Mouse (Mus musculus) CH12.LX (cell line): ENCODE results near the gene Grin3b. TPM values are rescaled to one million over a fixed set of nuclear protein-coding genes. Genes with fewer than 3 reads are reported as not detected.
A peak's percentile ranks its signal among the peaks of the same experiment; 100 is the strongest.

ENCODE experiments used
- DNase-seq: peaks from one replicate; pipeline ENCODE4 v3.0.0-alpha.2; 2013; ENCODE audit errors: extremely low read depth
- H3K27ac ChIP-seq: 2 replicates; pipeline ENCODE4 v1.5.1; 2012; ENCODE audit warnings: low read depth, mild to moderate bottlenecking, control low read depth, moderate library complexity; ENCODE audit not compliant: insufficient read depth
- H3K27me3 ChIP-seq: replicated peaks from 2 replicates; pipeline ENCODE3; 2012; ENCODE audit warnings: inconsistent platforms
- H3K36me3 ChIP-seq, 2 experiments: replicated peaks in 1 of 2; 2 replicates each; pipeline versions ENCODE3 to v1.6.1; 2012; ENCODE audit warnings: inconsistent platforms in 1 of 2, low read length in 1 of 2, mild to moderate bottlenecking in 1 of 2, mixed read lengths in 1 of 2, moderate library complexity in 1 of 2; ENCODE audit not compliant: control insufficient read depth in 1 of 2, insufficient read depth in 1 of 2
- H3K4me1 ChIP-seq, 2 experiments: 2 replicates each; pipeline ENCODE4 v1.6.1; 2012; ENCODE audit warnings: inconsistent platforms in 1 of 2, moderate library complexity in 1 of 2; ENCODE audit not compliant: insufficient read depth in 2 of 2, control insufficient read depth in 1 of 2
- H3K4me2 ChIP-seq: 2 replicates; pipeline ENCODE4 v1.6.1; 2012; ENCODE audit warnings: low read depth, mild to moderate bottlenecking, control low read depth; ENCODE audit not compliant: poor library complexity, insufficient read depth, severe bottlenecking
- H3K4me3 ChIP-seq, 3 experiments: fragments of 150-350 bp in 1 of 3; sonication (generic) in 1 of 3; replicated peaks in 1 of 3; 2 replicates each; pipeline versions ENCODE3 to v1.5.1; 2011 to 2012; ENCODE audit warnings: low read depth in 2 of 3, low read length in 2 of 3, mild to moderate bottlenecking in 2 of 3, moderate library complexity in 2 of 3, control low read depth in 1 of 3, improper control_type of control experiment in 1 of 3, inconsistent platforms in 1 of 3, mixed read lengths in 1 of 3; ENCODE audit not compliant: poor library complexity in 1 of 3
- H3K79me2 ChIP-seq: replicated peaks from 2 replicates; pipeline ENCODE4 v1.6.1; 2012; ENCODE audit warnings: mild to moderate bottlenecking, moderate library complexity; ENCODE audit not compliant: control insufficient read depth, poor library complexity, insufficient read depth, severe bottlenecking; ENCODE audit errors: extremely low read depth
- H3K9ac ChIP-seq: 2 replicates; pipeline ENCODE4 v1.6.1; 2012; ENCODE audit warnings: low read depth, mild to moderate bottlenecking, control low read depth, moderate library complexity; ENCODE audit not compliant: insufficient read depth
- H3K9me3 ChIP-seq: replicated peaks from 2 replicates; pipeline ENCODE3; 2012; ENCODE audit warnings: low read length, inconsistent platforms, mixed read lengths
- BHLHE40 ChIP-seq: IDR thresholded peaks from 2 replicates; pipeline ENCODE4 v1.6.1; 2011; ENCODE audit warnings: mild to moderate bottlenecking, low read depth, low read length, improper control_type of control experiment
- CHD1 ChIP-seq: IDR thresholded peaks from 2 replicates; pipeline ENCODE4 v1.6.1; 2012; ENCODE audit warnings: low read depth, low read length, improper control_type of control experiment, inconsistent platforms
- CTCF ChIP-seq, 2 experiments: IDR thresholded peaks in 1 of 2; conservative IDR thresholded peaks in 1 of 2; 2 replicates each; pipeline ENCODE4 v1.5.1; 2011 to 2012; ENCODE audit warnings: low read depth in 2 of 2, low read length in 2 of 2, improper control_type of control experiment in 1 of 2, inconsistent platforms in 1 of 2, mild to moderate bottlenecking in 1 of 2, moderate library complexity in 1 of 2
- ELF1 ChIP-seq: IDR thresholded peaks from 2 replicates; pipeline ENCODE4 v1.6.1; 2014; ENCODE audit warnings: low read depth, mild to moderate bottlenecking, inconsistent platforms, low read length, improper control_type of control experiment
- EP300 ChIP-seq: IDR thresholded peaks from 2 replicates; pipeline ENCODE4 v1.6.1; 2011; ENCODE audit warnings: low read length, improper control_type of control experiment
- ETS1 ChIP-seq: conservative IDR thresholded peaks from 2 replicates; pipeline ENCODE4 v1.6.1; 2012; ENCODE audit warnings: low read depth, mild to moderate bottlenecking, inconsistent platforms, low read length, improper control_type of control experiment, moderate library complexity
- MAX ChIP-seq: IDR thresholded peaks from 2 replicates; pipeline ENCODE4 v1.6.1; 2011; ENCODE audit warnings: low read length, improper control_type of control experiment
- MEF2A ChIP-seq: IDR thresholded peaks from 2 replicates; pipeline ENCODE4 v1.6.1; 2014; ENCODE audit warnings: low read depth, mild to moderate bottlenecking, inconsistent platforms, low read length, improper control_type of control experiment, borderline replicate concordance
- MXI1 ChIP-seq: IDR thresholded peaks from 2 replicates; pipeline ENCODE4 v1.6.1; 2011; ENCODE audit warnings: mild to moderate bottlenecking, low read depth, low read length, improper control_type of control experiment
- MYC ChIP-seq: IDR thresholded peaks from 2 replicates; pipeline ENCODE4 v1.6.1; 2011; ENCODE audit warnings: low read depth, mild to moderate bottlenecking, improper control_type of control experiment, low read length
- NELFE ChIP-seq: IDR thresholded peaks from 2 replicates; pipeline ENCODE4 v1.6.1; 2011; ENCODE audit warnings: low read depth, low read length, improper control_type of control experiment
- PAX5 ChIP-seq: IDR thresholded peaks from 2 replicates; pipeline ENCODE4 v1.6.1; 2012; ENCODE audit warnings: low read length, inconsistent platforms, mixed read lengths
- POLR2A ChIP-seq: IDR thresholded peaks from 2 replicates; pipeline ENCODE4 v1.6.1; 2011; ENCODE audit warnings: low read depth, mild to moderate bottlenecking, improper control_type of control experiment, low read length
- POLR2AphosphoS2 ChIP-seq: IDR thresholded peaks from 2 replicates; pipeline ENCODE4 v1.6.1; 2011; ENCODE audit warnings: low read depth, low read length, improper control_type of control experiment
- RAD21 ChIP-seq: IDR thresholded peaks from 2 replicates; pipeline ENCODE4 v1.6.1; 2011; ENCODE audit warnings: low read depth, mild to moderate bottlenecking, low read length, improper control_type of control experiment, moderate library complexity
- RCOR1 ChIP-seq: conservative IDR thresholded peaks from 2 replicates; pipeline ENCODE4 v1.6.1; 2012; ENCODE audit warnings: low read depth, mild to moderate bottlenecking, inconsistent platforms, low read length, improper control_type of control experiment
- SIN3A ChIP-seq: IDR thresholded peaks from 2 replicates; pipeline ENCODE4 v1.6.1; 2012; ENCODE audit warnings: low read length, improper control_type of control experiment, inconsistent platforms
- SMC3 ChIP-seq: IDR thresholded peaks from 2 replicates; pipeline ENCODE4 v1.6.1; 2011; ENCODE audit warnings: low read depth, low read length, improper control_type of control experiment
- TBP ChIP-seq: conservative IDR thresholded peaks from 2 replicates; pipeline ENCODE4 v1.6.1; 2011; ENCODE audit warnings: low read depth, low read length, improper control_type of control experiment
- TCF12 ChIP-seq: IDR thresholded peaks from 2 replicates; pipeline ENCODE4 v1.6.1; 2014; ENCODE audit warnings: low read depth, mild to moderate bottlenecking, inconsistent platforms, low read length, improper control_type of control experiment
- UBTF ChIP-seq: IDR thresholded peaks from 2 replicates; pipeline ENCODE4 v1.6.1; 2012; ENCODE audit warnings: low read depth, mild to moderate bottlenecking, inconsistent platforms, low read length, improper control_type of control experiment, moderate library complexity
- USF1 ChIP-seq: IDR thresholded peaks from 2 replicates; pipeline ENCODE4 v1.6.1; 2014; ENCODE audit warnings: low read depth, mild to moderate bottlenecking, inconsistent platforms, low read length, improper control_type of control experiment
- USF2 ChIP-seq: conservative IDR thresholded peaks from 2 replicates; pipeline ENCODE4 v1.6.1; 2011; ENCODE audit warnings: low read depth, low read length, improper control_type of control experiment
- ZC3H11A ChIP-seq: IDR thresholded peaks from 2 replicates; pipeline ENCODE4 v1.6.1; 2012; ENCODE audit warnings: low read depth, mild to moderate bottlenecking, inconsistent platforms, low read length, improper control_type of control experiment
- ZMIZ1 ChIP-seq: IDR thresholded peaks from 2 replicates; pipeline ENCODE4 v1.6.1; 2012; ENCODE audit warnings: low read depth, mild to moderate bottlenecking, inconsistent platforms, low read length, improper control_type of control experiment
- ZNF384 ChIP-seq: IDR thresholded peaks from 2 replicates; pipeline ENCODE4 v1.6.1; 2012; ENCODE audit warnings: low read depth, low read length, improper control_type of control experiment, inconsistent platforms
- dilution Hi-C: fragments of 300-500 bp; cut with MboI; formaldehyde crosslinking; loops from 2 replicates; pipeline ENCODE4 v1.14.3; 2020; ENCODE audit warnings: low sequenced_read_pairs; ENCODE audit not compliant: extremely low pct_unique_long_range_greater_than_20kb, extremely low pct_ligation_motif_present
- in situ Hi-C: fragments of 300-500 bp; cut with MboI; formaldehyde crosslinking; loops from 3 replicates; pipeline ENCODE4 v1.14.3; 2019; ENCODE audit warnings: low sequenced_read_pairs, low pct_ligation_motif_present, low pct_unique_long_range_greater_than_20kb, mixed read lengths
- polyA plus RNA-seq: library from polyadenylated mRNA; unstranded; fragments of >175 nt; gene quantifications from 2 replicates; pipeline ENCODE4 v1.2.1, GENCODE M21; 2012; ENCODE audit warnings: low read depth; ENCODE audit not compliant: insufficient read length
- total RNA-seq, 2 experiments: library from RNA; depleted of rRNA; stranded (reverse); fragments of 300-350 nt in 1 of 2; fragments of >200 nt in 1 of 2; gene quantifications; 2 replicates each; pipeline ENCODE4 v1.2.3; 2012 to 2014

The Grin3b gene
- total and polyA plus RNA-seq, 3 experiments = 0.27 to 0.59 (median 0.56) TPM

- H3K9me3 ChIP-seq = no peaks in the 10 kb centered on the region
- H3K9ac ChIP-seq = no peak overlapping the region
- no peak overlapping the region for H3K4me3 ChIP-seq
- H3K79me2 ChIP-seq = peaks cover 8% of the 10 kb centered on the region
- DNase-seq = no peak
- in situ Hi-C loops (no loop called here), dilution Hi-C loops (no loop called here)
- no peak overlapping the region for H3K27ac ChIP-seq
- no peak overlapping the region for H3K4me2 ChIP-seq
- H3K27me3 ChIP-seq = no peaks in the 10 kb centered on the region
- peaks cover 37 to 73% of the 10 kb centered on the region in 2 experiments for H3K36me3 ChIP-seq
- TF ChIP-seq SMC3 = peak; percentile 76
- peak in 1 of 2 experiments; percentile 71; a peak in 2 of 4 replicates for TF ChIP-seq CTCF (conservative IDR thresholded peaks at IDR 0.05 in 1 of 2, IDR thresholded peaks at IDR 0.05 in 1 of 2; ENCODE audit: low read depth in 2 of 2, low read length in 2 of 2)
- TF ChIP-seq RAD21 = peak; percentile 60
- TF ChIP-seq CHD1 = no peak
- TF ChIP-seq, all 38 proteins: peak for 3
- peaks cover 12 to 34% of the 10 kb centered on the region in 2 experiments for H3K4me1 ChIP-seq
Measured at GRCm38 (mm10) chr10:80014484-80015290, 44.2 kb downstream of the Grin3b start.

- dilution Hi-C loops = no loop called here
- H3K4me1 ChIP-seq = peaks cover 12 to 34% of the 10 kb centered on the region in 2 experiments
Measured at GRCm38 (mm10) chr10:80015583-80015982, 45.1 kb downstream of the Grin3b start.

GRCm38 (mm10) chr10:80016511-80016910, 46.0 kb downstream of the Grin3b start, which contains the start of gene Arhgap45:
Gene Arhgap45, plus strand, starts transcription at chr10:80016653.
- peaks cover 41 to 75% of the 10 kb centered on the region in 2 experiments for H3K36me3 ChIP-seq
- H3K9ac ChIP-seq = peak within 1 kb of the TSS; percentile 86
- peak; percentile 95 for TF ChIP-seq MXI1
- peak; percentile 75 for TF ChIP-seq TCF12
- peak; percentile 80; the same call in 1 of the 2 replicates for TF ChIP-seq MYC
- 0 out of 2 replicates have a peak, but pooled peaks have one; percentile 48 for TF ChIP-seq NELFE
- peak; percentile 91 for TF ChIP-seq USF2
- TF ChIP-seq EP300 = no peak
- TF ChIP-seq TBP = 0 out of 2 replicates have a peak, but pooled peaks have one; percentile 57
- no peak for TF ChIP-seq PAX5
- TF ChIP-seq ZC3H11A = no peak
- TF ChIP-seq SIN3A = peak; percentile 95
- peak; percentile 98 for TF ChIP-seq BHLHE40
- TF ChIP-seq ELF1 = peak; percentile 69
- TF ChIP-seq ETS1 = peak; percentile 55
- TF ChIP-seq ZNF384 = no peak
- TF ChIP-seq USF1 = peak; percentile 92
- TF ChIP-seq MAX = peak; percentile 95
- TF ChIP-seq SMC3 = no peak
- TF ChIP-seq RCOR1 = no peak
- TF ChIP-seq ZMIZ1 = no peak
- no peak for TF ChIP-seq POLR2AphosphoS2
- peak; percentile 56; the same call in 1 of the 2 replicates for TF ChIP-seq POLR2A

More at GRCm38 (mm10) chr10:80015583-80015982, 45.1 kb downstream of the Grin3b start:
- Histone ChIP-seq H3K4me2 (no peak overlapping the region), H3K4me3 (no peak overlapping the region), H3K27ac (no peak overlapping the region), H3K9ac (no peak overlapping the region), H3K27me3 (no peaks in the 10 kb centered on the region), H3K9me3 (no peaks in the 10 kb centered on the region), H3K79me2 (peaks cover 8% of the 10 kb centered on the region), H3K36me3 (peaks cover 37 to 75% of the 10 kb centered on the region in 2 experiments)
- DNase-seq = no peak
- TF ChIP-seq UBTF (no peak), MEF2A (no peak)
- in situ Hi-C loops = no loop called here

More at GRCm38 (mm10) chr10:80016511-80016910, 46.0 kb downstream of the Grin3b start, which contains the start of gene Arhgap45:
- Histone ChIP-seq H3K9me3 (no peaks in the 10 kb centered on the region), H3K27ac (peak within 1 kb of the TSS; percentile 44), H3K4me1 (peaks cover 12 to 34% of the 10 kb centered on the region in 2 experiments), H3K4me2 (peak within 1 kb of the TSS; percentile 85), H3K4me3 (peak within 1 kb of the TSS; percentile 77 to 81 (median 80)), H3K79me2 (peaks cover 8% of the 10 kb centered on the region), H3K27me3 (no peaks in the 10 kb centered on the region)
- peak; percentile 88 for DNase-seq
- dilution Hi-C loops = no loop called here
- in situ Hi-C loops = no loop called here
